Mouse (Mus musculus) lung, adult 2 months (tissue): ENCODE data around the gene Ring1.
"Not testable (repeated sequence)": the region's sequence is repeated elsewhere in the genome, so short reads cannot be mapped to it uniquely, and the experiment has no call there.

Experiments
- CTCF ChIP-seq: fragments of 200-500 bp; IDR thresholded peaks from 2 replicates; pipeline ENCODE4 v1.5.1; 2011; ENCODE audit warnings: mild to moderate bottlenecking, low read length, control low read depth; ENCODE audit not compliant: insufficient read depth
- POLR2A ChIP-seq: fragments of 200-500 bp; IDR thresholded peaks from 2 replicates; pipeline ENCODE4 v1.6.1; 2011; ENCODE audit warnings: low read depth, mild to moderate bottlenecking, control low read depth, low read length, borderline replicate concordance; ENCODE audit errors: extremely low read depth

DNA sequence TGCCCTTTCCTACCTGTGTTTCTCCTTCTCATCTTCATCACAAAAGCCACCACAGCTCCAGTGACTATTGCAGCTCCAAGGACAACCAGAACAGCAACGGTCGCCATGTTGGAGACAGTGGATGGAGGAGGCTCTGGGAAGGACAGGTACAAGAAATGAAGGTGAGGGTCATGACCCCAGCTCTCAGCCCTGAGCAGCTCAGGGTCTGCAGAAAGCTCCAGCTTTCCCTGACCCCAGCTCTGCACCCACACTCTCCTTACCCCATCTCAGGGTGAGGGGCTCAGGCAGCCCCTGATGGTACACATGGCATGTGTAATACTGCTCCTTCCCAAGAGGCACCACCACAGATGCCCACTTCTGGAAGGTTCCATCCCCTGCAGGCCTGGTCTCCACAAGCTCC is 27.5 kb downstream of the Ring1 start:
- TF ChIP-seq POLR2A, CTCF: not testable (repeated sequence)
